Mouse (Mus musculus): Measurements from ENCODE around the gene Thsd4.
"Not testable (repeated sequence)": the region's sequence is repeated elsewhere in the genome, so short reads cannot be mapped to it uniquely, and the experiment has no call there.

The Thsd4 gene

DNA sequence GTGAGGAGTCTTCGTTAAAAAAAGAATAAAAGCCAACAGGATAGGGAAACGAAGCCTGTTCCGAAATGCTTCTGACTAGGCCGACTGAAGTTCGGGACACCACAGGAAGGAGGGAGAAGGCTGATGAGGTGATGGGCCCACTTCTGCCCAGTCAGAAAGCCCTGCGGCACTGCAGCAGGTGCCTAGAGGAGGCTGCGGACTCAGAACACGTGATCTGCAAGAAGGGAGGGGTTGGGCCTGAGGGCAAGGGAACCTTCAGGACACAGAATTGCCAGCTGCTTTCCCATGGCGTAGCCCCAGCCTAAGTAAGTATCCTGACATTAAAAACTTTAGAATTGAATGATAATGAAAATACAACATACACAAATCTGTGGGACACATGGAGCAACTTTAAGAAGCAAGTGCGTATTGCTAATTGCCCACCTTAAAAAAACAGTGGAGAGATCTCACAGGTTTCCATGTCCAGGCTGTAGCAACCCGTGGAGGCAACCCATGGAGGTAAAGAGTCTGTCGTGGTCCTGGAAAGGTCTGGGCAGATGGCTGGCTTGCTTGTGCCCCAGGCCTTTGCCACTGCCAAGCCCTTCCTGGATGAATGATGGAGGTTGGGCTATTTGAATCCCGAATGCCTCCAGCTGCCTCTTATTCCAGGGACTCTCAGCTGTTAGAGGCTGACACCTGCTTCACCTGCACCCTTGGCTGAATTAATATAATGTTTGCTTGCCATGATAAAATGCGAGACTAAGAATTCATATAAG lies 560.5 kb downstream of the Thsd4 start:
- no peak for DNase-seq

DNA sequence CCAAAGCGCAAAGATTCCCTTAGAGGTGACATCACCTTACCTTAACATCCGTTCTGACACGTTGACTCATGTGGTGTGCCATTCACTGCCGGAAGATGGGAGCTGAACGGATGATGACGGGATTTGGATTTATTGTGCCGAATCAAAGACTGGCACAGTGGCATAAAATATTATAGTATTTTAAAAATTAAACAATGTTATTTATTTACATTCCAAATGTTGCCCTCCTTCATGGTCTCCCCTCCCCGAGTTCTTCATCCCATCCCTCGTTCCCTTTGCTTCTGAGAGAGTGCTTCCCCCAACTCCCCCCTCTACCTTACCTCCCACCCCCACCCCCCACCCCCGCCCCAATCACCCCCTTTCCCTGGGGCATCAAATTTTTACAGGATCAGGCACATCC lies 561.3 kb downstream of the Thsd4 start, which contains the start of gene Nr2e3:
Gene Nr2e3, minus strand, starts transcription at position 101 of the 400 bp plus-strand sequence.
- DNase-seq = no peak

DNA sequence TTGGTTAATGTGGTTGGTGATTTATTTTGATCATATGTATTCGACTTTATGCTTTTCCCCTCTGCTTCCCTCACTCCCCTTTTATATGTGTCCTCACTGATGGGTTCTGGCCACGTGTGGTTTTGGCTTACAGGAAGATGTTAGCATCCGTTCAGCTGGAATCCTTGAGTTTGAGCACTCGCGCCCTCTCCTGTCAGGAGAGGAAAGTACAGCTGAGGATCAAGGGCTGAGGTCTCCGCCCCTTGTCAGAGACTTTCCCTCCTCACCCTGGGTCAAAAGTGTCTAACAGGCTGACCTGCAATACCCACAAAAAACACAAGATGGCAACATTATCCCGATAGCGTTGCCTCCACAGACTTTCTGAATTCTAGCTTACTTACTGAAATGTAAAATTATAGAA lies 562.6 kb downstream of the Thsd4 start:
- DNase-seq = peak; percentile 78

GRCm38 (mm10) chr9:59958115-59958514 lies 563.7 kb downstream of the Thsd4 start:
- DNase-seq = not testable (repeated sequence)

DNA sequence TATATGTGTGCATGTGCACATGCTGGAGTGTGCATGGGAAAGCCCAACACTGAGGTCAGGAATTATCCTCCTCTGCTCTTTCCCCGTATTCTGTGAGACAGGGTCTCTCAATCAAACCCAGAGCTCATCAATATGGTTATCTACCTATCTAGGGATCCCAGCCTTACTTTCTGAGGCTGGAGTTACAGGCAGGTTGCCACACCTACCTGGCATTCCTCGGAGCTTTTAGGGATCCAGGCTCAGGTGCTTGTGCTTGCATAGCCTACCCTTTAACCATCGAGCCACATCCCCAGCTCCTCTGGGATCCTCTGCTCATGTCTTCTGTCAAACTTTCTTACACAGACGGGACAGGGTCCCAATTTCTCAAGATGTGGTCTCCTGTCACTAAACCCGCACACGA lies 565.4 kb downstream of the Thsd4 start:
- DNase-seq = no peak

GRCm38 (mm10) chr9:59955692-59956091 lies 566.2 kb downstream of the Thsd4 start:
- no peak for DNase-seq

DNA sequence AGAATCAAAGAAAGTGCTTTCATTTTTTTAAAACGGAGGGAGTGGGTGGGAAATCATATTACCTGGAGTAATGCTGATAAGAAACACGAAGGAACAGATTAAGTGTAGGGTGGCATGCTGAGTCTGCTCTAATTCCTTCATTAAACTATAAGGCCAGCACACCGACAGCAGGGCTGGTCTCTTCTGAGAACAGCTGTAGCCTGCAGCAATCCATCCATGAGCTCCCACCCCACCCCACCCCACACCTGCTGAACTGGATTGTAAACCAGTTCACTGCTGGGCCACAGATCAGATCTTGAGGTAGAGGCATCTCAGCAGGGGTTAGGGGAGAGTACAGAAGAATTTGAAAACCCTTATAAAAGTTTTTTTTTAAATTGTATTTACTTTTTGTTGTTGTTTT lies 566.6 kb downstream of the Thsd4 start:
- DNase-seq = no peak

GRCm38 (mm10) chr9:59953556-59953955 lies 568.3 kb downstream of the Thsd4 start:
- DNase-seq = no peak

- no peak for DNase-seq
Measured at GRCm38 (mm10) chr9:59952515-59953070, 569.3 kb downstream of the Thsd4 start.

DNA sequence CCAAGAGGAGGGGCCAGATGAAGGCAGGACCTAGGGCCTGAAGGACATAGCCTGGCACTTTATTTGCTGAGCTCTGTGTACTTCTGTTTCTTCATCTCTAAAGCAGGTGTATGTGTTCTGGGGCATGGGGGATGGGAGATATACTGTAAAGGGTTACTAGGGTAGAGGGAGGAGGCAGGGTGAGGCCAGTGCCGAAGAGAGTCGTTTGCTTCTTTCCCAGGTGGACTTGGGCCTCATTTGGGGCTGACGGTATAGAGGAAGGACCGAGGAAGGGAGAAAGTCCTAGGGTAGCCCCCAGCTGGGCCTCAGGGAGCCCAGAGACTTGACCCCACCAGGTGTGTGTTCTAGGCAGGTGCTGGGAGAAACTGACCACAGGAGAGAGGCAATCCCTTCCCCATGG lies 569.9 kb downstream of the Thsd4 start:
- no peak for DNase-seq

DNA sequence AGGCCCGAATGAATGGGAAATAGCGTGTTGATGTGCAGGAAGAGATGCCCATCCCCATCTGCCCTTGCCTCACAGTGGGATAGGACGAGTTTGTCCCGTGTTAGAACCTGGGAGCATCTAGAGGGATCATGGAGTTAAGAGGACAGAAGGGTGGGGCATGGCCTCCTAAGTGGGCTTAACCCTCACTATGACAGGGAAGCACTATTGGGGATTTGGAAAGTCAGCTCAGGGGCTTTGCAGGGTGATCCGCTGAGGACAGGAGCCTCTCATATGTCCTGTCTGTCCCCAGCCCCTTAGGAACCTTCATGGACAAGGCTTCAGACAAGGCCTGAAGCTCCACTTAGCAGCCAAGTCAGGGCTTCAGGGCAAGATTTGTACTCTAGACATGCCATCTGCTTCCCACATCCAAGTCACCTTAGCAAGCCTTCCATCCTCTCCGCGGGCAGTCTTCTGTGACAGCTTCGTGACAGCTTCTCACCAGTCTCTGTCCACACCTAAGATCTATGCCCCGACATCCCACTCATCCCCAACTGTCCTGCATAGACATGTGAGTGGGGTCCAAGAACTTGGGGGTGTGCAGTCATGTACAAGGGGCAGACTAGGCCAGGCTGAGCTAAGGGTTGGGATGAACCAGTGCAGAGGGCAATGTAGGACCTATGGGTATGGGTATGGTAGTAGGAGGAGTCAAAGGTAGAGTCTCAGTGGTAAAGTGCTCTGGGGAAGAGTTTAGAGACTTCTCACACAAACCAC lies 570.7 kb downstream of the Thsd4 start:
- no peak for DNase-seq

GRCm38 (mm10) chr9:59949981-59950380 lies 571.9 kb downstream of the Thsd4 start:
- no peak for DNase-seq

DNA sequence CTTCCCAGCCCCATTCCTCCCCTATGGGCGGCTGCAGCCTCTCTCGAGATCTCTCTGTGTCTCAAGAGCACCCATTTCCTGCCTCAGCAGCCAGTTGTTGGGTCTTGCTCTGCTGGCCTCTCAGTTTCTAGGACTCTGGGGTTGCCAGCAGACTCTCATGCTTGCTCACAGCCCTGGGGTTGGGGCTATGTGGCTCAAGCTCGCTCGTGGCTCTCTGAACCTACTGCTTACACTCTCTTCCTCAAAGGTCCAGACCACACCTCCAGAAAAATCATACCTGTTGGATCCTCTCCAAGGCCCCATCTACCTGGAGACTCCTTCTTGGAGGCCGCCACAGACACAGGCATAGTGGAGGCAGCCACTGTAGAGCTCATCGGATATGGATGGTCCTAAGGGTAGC lies 572.3 kb downstream of the Thsd4 start:
- no peak for DNase-seq

DNA sequence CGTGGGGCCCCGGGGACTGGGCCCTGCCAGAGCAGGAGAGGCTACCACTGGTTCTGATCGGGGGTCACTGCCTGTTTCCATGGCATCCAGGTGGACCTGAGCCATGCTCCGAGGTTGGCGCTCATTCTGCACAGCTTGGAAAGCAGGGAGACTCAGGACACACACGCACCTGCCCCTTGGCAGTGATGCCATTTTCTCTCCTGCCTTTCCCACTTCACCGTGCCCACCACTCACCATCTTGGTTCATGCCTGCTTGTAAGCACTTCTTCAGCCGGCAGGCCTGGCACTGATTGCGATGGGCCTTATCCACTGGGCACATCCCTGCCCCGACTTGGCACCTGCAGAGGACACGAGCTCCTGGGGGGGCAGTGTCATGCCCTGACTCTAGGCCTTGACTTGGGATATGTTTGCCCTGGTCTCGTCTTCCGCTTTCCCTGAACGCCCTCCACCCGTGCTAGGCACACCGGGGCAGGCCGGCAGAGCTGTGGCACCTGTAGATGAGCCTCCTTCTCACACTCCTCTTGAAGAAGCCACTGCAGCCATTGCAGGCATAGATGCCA lies 573.1 kb downstream of the Thsd4 start:
- DNase-seq = no peak

DNA sequence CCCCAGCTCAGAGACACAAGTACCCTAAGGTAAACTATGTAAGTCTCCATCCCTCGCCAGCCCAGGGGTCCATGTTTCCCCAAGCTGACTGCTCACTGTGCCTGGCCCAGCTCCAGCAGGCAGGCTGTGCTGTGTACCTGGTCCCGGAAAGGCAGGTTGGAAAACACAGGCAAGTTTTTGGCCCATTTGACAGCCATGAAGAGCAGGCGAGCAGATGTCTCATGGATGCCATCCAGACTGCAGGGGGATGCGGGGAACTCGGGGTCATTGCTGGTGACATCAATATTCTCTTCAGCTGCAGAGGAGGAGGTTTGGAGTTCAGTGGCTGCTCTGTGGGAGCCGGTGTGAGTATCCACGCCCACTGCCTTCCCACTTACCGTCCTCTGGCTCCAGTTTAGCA lies 573.6 kb downstream of the Thsd4 start:
- DNase-seq = no peak

GRCm38 (mm10) chr9:59947271-59947670 lies 574.6 kb downstream of the Thsd4 start:
- DNase-seq = no peak

- DNase-seq = no peak
Measured at GRCm38 (mm10) chr9:59945241-59945640, 576.6 kb downstream of the Thsd4 start.

GRCm38 (mm10) chr9:59943826-59944225 lies 578.0 kb downstream of the Thsd4 start:
- no peak for DNase-seq

DNA sequence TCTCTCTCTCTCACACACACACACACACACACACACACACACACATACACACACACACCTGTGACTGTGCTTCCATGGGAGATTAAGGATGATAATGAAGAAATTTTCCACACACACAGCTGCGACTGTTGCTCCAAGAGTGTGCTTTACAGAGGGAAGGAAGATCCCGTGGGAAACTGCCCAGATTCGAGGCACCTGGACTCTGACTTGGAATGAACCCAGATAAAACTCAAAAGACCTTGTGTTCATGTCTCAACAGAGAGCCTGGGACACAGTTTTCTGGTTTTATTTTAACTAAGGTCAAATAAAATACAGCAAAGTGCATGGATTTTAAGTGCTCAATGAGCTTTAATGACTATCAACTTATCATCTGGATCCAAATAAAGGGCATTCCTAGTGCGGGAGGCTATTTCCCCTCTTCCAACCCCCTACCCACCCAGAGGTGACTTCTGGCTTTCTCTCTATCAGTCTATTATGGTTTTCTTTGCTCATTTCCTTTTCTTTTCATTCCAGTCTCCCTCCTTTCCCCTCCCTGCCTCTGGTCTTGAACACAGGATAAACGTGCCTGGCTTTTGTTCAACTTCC lies 579.3 kb downstream of the Thsd4 start:
- DNase-seq = no peak

GRCm38 (mm10) chr9:59941885-59942350 lies 579.9 kb downstream of the Thsd4 start:
- DNase-seq = no peak

DNA sequence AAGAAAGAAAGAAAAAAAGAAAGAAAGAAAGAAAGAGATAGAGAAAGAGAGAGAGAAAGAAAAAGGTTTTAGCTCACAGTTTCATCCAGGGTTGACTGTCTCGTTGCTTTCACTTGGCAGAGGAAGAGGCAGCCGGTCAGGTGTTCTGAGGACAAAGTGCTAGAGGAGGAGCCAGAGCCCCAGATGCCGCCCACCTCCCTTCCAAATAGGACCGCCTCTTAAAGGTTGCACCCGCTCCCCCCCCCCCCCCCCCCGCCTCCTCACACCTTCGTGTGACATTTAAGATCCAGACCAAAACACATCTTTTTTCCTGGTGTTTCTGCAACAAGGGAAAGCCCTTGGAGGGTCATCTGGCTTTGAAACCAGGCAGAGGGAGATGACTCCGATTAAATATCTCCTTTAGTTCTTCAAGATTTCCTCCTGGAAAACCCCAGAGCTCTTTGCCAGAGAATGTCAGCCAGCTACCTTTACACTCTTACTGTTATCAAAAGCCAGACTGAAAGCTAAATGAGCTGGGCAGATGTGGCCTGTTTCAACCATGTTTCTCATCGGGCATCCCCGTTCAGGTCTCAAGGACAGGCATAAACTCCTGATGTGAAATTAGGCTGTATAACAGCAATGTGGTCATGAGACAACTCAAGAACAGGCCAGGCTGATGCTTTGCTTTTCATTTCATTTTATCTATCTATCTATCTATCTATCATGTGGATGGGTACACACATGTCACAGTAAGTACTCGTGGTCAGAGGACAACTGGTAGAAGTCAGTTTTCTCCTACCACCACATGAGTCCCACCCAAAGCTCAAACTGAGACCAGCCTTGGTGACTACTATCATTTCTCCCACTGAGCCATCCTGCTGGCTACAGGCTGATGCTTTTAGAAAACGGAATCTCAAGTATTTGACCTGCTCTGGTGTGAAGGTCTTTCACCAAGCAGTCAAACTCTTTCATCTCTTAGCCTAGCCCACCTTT lies 580.6 kb downstream of the Thsd4 start:
- DNase-seq = no peak

DNA sequence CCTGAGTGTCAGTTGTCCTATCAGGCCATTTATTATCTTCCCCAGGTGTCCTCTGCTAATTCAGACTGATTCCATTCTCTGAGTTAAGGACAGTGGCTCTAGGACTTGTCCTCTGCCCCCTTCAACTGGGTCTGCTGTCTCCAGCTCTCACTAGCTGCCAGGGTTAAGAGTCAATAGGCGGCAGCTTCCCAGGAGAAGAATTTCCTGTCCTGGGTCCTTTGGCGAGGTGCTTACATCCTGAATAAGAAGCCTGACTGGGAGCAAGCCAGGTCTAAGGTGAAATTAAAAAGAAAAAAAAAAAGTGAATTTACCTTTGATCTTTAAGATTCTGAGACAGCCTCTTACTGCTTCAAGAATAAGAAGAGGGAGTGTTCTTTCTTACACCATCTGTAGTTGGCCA lies 582.2 kb downstream of the Thsd4 start:
- no peak for DNase-seq
